In genomic region chr15:54070005-54070634, GRCm38 (mm10) we compare ENCODE assay signal across 9 mouse cellular contexts.
DNase-seq lines count a peak whose midpoint lies in the region; ATAC-seq and TF ChIP-seq lines count a peak whose summit lies in the region.
"Had no signal": no experiment of that assay in that cellular context is flagged by ENCODE, and none has a peak within 500 bp of the region (broad histone marks: within the 10 kb centered on the region; RNA-seq: fewer than 3 reads in every experiment).

No protein-coding gene starts in this region.

- H3K27ac ChIP-seq in forebrain, embryonic 11.5 days (ENCODE audit: low read depth, low read length) = no peak overlapping the region
- no peak overlapping the region for H3K27ac ChIP-seq in hindbrain, embryonic 10.5 days
- no peak overlapping the region for H3K27ac ChIP-seq in lung, postnatal 0 days (ENCODE audit: low read length)
- H3K27ac ChIP-seq: liver, embryonic 15.5 days had no signal

- peak; percentile 45 for DNase-seq in MN1 (ENCODE audit: low spot score)
- DNase-seq in c-Kit-positive CD71-negative TER-119-negative erythroid progenitor cells, embryonic 14.5 days (ENCODE audit: low read depth) = peak; percentile 9
- DNase-seq in forebrain, embryonic 11.5 days (ENCODE audit: low spot score) = peak; percentile 79
- DNase-seq in hindbrain, embryonic 10.5 days (ENCODE audit: low spot score) = peak; percentile 75
- peak; percentile 29 to 72 for DNase-seq in layer of hippocampus, adult 18-20 months (ENCODE audit: low spot score in 2 of 2)
- peak; percentile 78 for DNase-seq in lung, postnatal 0 days (ENCODE audit: low spot score)
- DNase-seq in retina, embryonic 14.5 days (ENCODE audit: low spot score) = peak; percentile 89
- DNase-seq in yolk sac, embryonic 10.5 days (ENCODE audit: low spot score) = peak; percentile 55

- H3K4me2 ChIP-seq in forebrain, embryonic 11.5 days (ENCODE audit: low read depth, low read length, severe bottlenecking) = no peak overlapping the region
- no peak overlapping the region for H3K4me2 ChIP-seq in lung, postnatal 0 days (replicated peaks; ENCODE audit: low read depth, low read length)
- H3K4me2 ChIP-seq: liver, embryonic 15.5 days had no signal

- no peak for TF ChIP-seq EP300 in lung, postnatal 0 days (IDR thresholded peaks at IDR 0.05)

- no peaks in the 10 kb centered on the region for H3K4me1 ChIP-seq in forebrain, embryonic 11.5 days (replicated peaks; ENCODE audit: control insufficient read depth, insufficient read depth, low read length)
- no peaks in the 10 kb centered on the region for H3K4me1 ChIP-seq in hindbrain, embryonic 10.5 days (replicated peaks)
- no peaks in the 10 kb centered on the region for H3K4me1 ChIP-seq in lung, postnatal 0 days (ENCODE audit: insufficient read depth, low read depth, low read length)
- H3K4me1 ChIP-seq: liver, embryonic 15.5 days had no signal

- ATAC-seq in forebrain, embryonic 11.5 days (replicated peaks; ENCODE audit: low FRiP score) = peak; percentile 77
- peak; percentile 71 for ATAC-seq in lung, postnatal 0 days

- no peaks in the 10 kb centered on the region for H3K36me3 ChIP-seq in forebrain, embryonic 11.5 days (ENCODE audit: control insufficient read depth, insufficient read depth, low read length)
- no peaks in the 10 kb centered on the region for H3K36me3 ChIP-seq in hindbrain, embryonic 10.5 days
- no peaks in the 10 kb centered on the region for H3K36me3 ChIP-seq in lung, postnatal 0 days (ENCODE audit: insufficient read depth, low read length)
- H3K36me3 ChIP-seq: liver, embryonic 15.5 days had no signal

- no peaks in the 10 kb centered on the region for H3K27me3 ChIP-seq in forebrain, embryonic 11.5 days (ENCODE audit: control insufficient read depth, insufficient read depth, low read length)
- no peaks in the 10 kb centered on the region for H3K27me3 ChIP-seq in hindbrain, embryonic 10.5 days (ENCODE audit: insufficient read depth, poor library complexity, severe bottlenecking)
- no peaks in the 10 kb centered on the region for H3K27me3 ChIP-seq in lung, postnatal 0 days (replicated peaks; ENCODE audit: insufficient read depth, low read length)
- H3K27me3 ChIP-seq: liver, embryonic 15.5 days had no signal

- H3K9me3 ChIP-seq in forebrain, embryonic 11.5 days (ENCODE audit: control insufficient read depth, low read length) = no peaks in the 10 kb centered on the region
- H3K9me3 ChIP-seq in hindbrain, embryonic 10.5 days = no peaks in the 10 kb centered on the region
- no peaks in the 10 kb centered on the region for H3K9me3 ChIP-seq in lung, postnatal 0 days (ENCODE audit: low read length)
- H3K9me3 ChIP-seq: liver, embryonic 15.5 days had no signal

- TF ChIP-seq CTCF in lung, postnatal 0 days (IDR thresholded peaks at IDR 0.05) = peak; percentile 100

- H3K4me3 ChIP-seq in forebrain, embryonic 11.5 days (ENCODE audit: low read depth, low read length) = no peak overlapping the region
- no peak overlapping the region for H3K4me3 ChIP-seq in hindbrain, embryonic 10.5 days
- H3K4me3 ChIP-seq in lung, postnatal 0 days (ENCODE audit: low read depth, low read length) = no peak overlapping the region
- H3K4me3 ChIP-seq: liver, embryonic 15.5 days had no signal

- H3K9ac ChIP-seq in forebrain, embryonic 11.5 days (ENCODE audit: low read length) = no peak overlapping the region
- no peak overlapping the region for H3K9ac ChIP-seq in lung, postnatal 0 days (replicated peaks; ENCODE audit: low read depth)
- H3K9ac ChIP-seq: liver, embryonic 15.5 days had no signal

- WGBS in forebrain, embryonic 11.5 days = 47% methylated on average over 9 of the region's 9 CpGs
- 47% methylated on average over 9 of the region's 9 CpGs for WGBS in hindbrain, embryonic 10.5 days
- WGBS in lung, postnatal 0 days = 38% methylated on average over 9 of the region's 9 CpGs

Comparison
In these comparisons a context has a peak if more than half of its experiments do, and no peak if none do; other contexts are left out.
1. DNase-seq: peak in every context shown above with its lines; median percentile 89 in retina, embryonic 14.5 days; 79 in forebrain, embryonic 11.5 days; 78 in lung, postnatal 0 days; 75 in hindbrain, embryonic 10.5 days; 55 in yolk sac, embryonic 10.5 days; 50 in layer of hippocampus, adult 18-20 months; 45 in MN1; 9 in c-Kit-positive CD71-negative TER-119-negative erythroid progenitor cells, embryonic 14.5 days.